Mouse (Mus musculus) intestine, embryonic 14.5 days (tissue): ENCODE results near the gene Zfp68. TPM values are rescaled to one million over a fixed set of nuclear protein-coding genes. Genes with fewer than 3 reads are reported as not detected.

ENCODE experiments used
- ATAC-seq: fragments of 200-750 bp; cut with Nextera tagmentation; replicated peaks from 2 replicates; pipeline ENCODE4 v1.8.0; 2017; ENCODE audit warnings: low read depth, moderate number of reproducible peaks, moderate TSS enrichment, moderate library complexity; ENCODE audit not compliant: low FRiP score, low TSS enrichment
- DNase-seq: peaks from one replicate; pipeline ENCODE4 v3.0.0-alpha.2; 2018; ENCODE audit warnings: low spot score
- H3K27ac ChIP-seq: fragments of 300-500 bp; sonication (generic); 2 replicates; pipeline ENCODE4 v1.5.1; 2014; ENCODE audit warnings: low read depth, mild to moderate bottlenecking, control low read depth
- H3K27me3 ChIP-seq: fragments of 300-500 bp; sonication (generic); replicated peaks from 2 replicates; pipeline ENCODE4 v1.6.1; 2014; ENCODE audit warnings: low read length, control low read depth; ENCODE audit not compliant: control insufficient read depth, insufficient read depth
- H3K36me3 ChIP-seq: fragments of 300-500 bp; sonication (generic); 2 replicates; pipeline ENCODE4 v1.6.1; 2014; ENCODE audit warnings: low read length, control low read depth; ENCODE audit not compliant: control insufficient read depth, insufficient read depth
- H3K4me1 ChIP-seq: fragments of 300-500 bp; sonication (generic); replicated peaks from 2 replicates; pipeline ENCODE4 v1.6.1; 2014; ENCODE audit warnings: low read length, control low read depth, mixed read lengths; ENCODE audit not compliant: control insufficient read depth, insufficient read depth
- H3K4me2 ChIP-seq: fragments of 300-500 bp; sonication (generic); 2 replicates; pipeline ENCODE4 v1.6.1; 2014; ENCODE audit warnings: low read length
- H3K4me3 ChIP-seq: fragments of 300-500 bp; sonication (generic); 2 replicates; pipeline ENCODE4 v1.5.1; 2014; ENCODE audit warnings: low read depth, low read length, control low read depth, mixed read lengths
- H3K9ac ChIP-seq: fragments of 300-500 bp; sonication (generic); 2 replicates; pipeline ENCODE4 v1.6.1; 2014; ENCODE audit warnings: mild to moderate bottlenecking, low read length
- H3K9me3 ChIP-seq: fragments of 300-500 bp; sonication (generic); 2 replicates; pipeline ENCODE4 v1.6.1; 2016; ENCODE audit warnings: low read length, control low read depth; ENCODE audit not compliant: control insufficient read depth
- WGBS: fragments of 180-500 bp; shearing (Covaris S2); extraction: QIAGEN DNeasy Blood & Tissue Kit; methylation state at CpG from one replicate; pipeline ENCODE4 v1.1.7; 2014; 5-methylcytosine and 5-hydroxymethylcytosine counted together
- polyA plus RNA-seq: library from polyadenylated mRNA; unstranded; fragments of >200 nt; fragmentation: Nextera tagmentation; extraction: Ambion mirVana; gene quantifications from 2 replicates; pipeline ENCODE4 v1.2.1, GENCODE M21; 2014

Gene Zfp68
- polyA plus RNA-seq, result 59.9 and 70.7 TPM in 2 replicates

DNA sequence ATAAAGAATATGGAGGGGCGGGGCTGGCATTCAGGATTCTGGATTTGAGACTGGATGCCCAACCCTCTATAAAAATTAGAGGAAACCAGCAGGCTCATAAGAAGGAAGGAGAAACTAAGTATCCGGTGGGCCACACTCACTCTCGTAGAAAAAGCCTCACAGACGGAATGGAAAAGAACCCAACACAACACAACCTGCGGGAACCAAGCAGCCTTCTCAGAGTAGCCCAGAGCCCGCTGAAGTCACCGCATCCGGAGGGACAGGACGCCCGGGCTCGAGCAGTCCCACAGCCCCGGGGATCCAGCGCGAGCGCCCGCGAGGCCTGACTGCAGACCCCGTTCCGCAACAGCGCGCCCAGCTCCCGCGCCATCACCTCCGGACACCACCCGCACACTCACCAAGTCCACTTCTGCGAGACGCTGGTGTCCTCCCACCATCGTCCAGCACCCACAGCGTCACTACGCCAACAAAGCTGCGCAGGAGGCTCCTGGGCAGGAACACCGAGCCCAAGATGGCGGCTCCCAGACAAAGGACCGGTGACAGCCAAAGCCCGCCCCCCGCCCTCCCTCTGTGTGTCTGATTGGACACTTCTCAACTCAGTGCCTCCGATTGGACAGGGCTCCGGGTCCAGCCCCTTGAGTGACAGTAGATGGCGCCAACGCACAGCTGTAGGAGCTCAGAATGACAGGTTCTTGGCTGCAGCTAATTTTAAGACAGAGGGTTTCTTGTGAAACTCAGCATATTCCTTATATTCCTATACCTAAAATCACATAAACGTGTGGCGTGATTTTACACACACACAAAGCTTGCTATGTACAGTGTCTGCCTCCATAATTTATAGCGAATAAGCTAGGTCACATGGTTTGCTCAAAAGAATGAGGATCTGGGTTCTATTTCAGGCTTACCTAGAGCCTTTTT lies at the start of gene Zfp68:
TSS of gene Zfp68 (minus strand) at position 551 of the 918 bp plus-strand sequence.
- Histone ChIP-seq H3K9me3 (peaks cover 37% of the 10 kb centered on the region), H3K4me1 (peaks cover 18% of the 10 kb centered on the region), H3K27me3 (no peaks in the 10 kb centered on the region), H3K36me3 (peaks cover 37% of the 10 kb centered on the region), H3K27ac (peak within 1 kb of the TSS; percentile 98), H3K4me2 (peak within 1 kb of the TSS; percentile 49), H3K4me3 (peak within 1 kb of the TSS; percentile 94), H3K9ac (peak within 1 kb of the TSS; percentile 98)
- DNase-seq (peak; percentile 96), ATAC-seq (peak; percentile 97)
- WGBS, result under 1% methylated on average over 43 of the region's 43 CpGs

DNA sequence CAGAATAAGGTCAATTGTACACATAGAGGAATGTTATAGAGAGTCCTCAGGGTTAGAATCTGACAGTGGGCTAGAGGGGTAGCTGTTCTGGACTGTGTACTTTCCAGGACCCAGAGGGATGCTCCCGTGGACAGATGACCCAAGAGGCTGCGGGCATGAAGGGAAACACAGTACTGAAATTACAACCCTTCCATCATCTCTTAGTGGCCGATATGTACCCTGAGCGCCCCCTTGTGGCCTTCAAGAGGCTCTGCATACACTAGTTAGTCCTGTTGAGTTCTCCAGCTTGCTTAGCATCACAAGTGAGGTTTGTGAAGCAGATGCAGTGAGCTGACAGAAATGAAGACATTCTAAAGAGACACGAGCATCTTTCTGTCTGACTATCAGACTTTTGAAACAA lies 39.4 kb upstream of the Zfp68 start:
- Histone ChIP-seq H3K36me3 (no peaks in the 10 kb centered on the region), H3K27ac (no peak overlapping the region), H3K27me3 (no peaks in the 10 kb centered on the region), H3K9ac (no peak overlapping the region), H3K4me3 (no peak overlapping the region), H3K4me1 (no peaks in the 10 kb centered on the region), H3K4me2 (no peak overlapping the region), H3K9me3 (no peaks in the 10 kb centered on the region)
- DNase-seq, result peak; percentile 76
- ATAC-seq, result no peak; the same call in 1 of the 2 replicates
- WGBS, result 11% methylated on average over 5 of the region's 5 CpGs

DNA sequence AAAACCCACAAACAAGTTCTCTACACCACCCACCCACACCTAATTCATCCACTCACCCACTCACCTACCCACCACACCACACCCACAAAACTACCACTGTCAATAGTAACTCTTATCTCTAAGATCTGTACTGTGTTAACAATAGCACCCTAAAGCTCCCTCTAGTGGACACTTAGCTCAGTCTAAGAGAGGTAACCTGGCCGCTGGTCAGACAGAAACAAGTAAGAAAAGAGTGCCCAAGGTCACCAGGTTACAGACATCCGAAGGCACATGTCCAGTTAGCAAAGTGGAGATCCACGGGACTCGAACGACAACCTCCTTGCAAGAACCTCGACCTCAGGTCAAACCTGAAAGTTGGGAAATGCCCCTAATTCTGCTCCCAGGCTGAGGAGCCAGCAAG lies 38.3 kb upstream of the Zfp68 start:
- WGBS, result 29% methylated on average over 6 of the region's 6 CpGs
- no peak overlapping the region for H3K4me3 ChIP-seq
- no peak overlapping the region for H3K9ac ChIP-seq
- H3K27ac ChIP-seq, result no peak overlapping the region
- H3K4me1 ChIP-seq, result no peaks in the 10 kb centered on the region
- H3K9me3 ChIP-seq, result no peaks in the 10 kb centered on the region
- no peaks in the 10 kb centered on the region for H3K36me3 ChIP-seq
- ATAC-seq (0 out of 2 replicates have a peak, but pooled peaks have one; percentile 58), DNase-seq (peak; percentile 59)
- no peak overlapping the region for H3K4me2 ChIP-seq
- H3K27me3 ChIP-seq, result no peaks in the 10 kb centered on the region

DNA sequence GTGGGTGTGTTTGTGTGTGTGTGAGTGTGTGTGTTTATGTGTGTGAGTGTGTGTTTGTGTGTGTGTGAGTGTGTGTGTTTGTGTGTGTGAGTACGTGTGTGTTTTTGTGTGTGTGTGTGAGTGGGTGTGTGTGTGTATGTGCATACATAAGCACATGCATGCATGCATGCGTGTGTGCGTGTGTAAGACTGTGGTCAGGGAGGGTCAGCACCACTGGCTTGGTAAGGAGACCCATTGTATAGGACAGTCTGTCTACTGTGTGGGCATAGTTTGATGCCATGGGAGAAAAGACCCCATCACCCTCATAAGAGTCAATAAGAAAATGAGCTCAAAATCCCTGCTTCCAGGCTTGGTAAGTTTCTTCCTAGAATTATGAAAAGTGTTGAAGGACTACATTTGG lies 37.8 kb upstream of the Zfp68 start:
- ATAC-seq (no peak), DNase-seq (no peak)
- no peaks in the 10 kb centered on the region for H3K9me3 ChIP-seq
- no peaks in the 10 kb centered on the region for H3K4me1 ChIP-seq
- no peaks in the 10 kb centered on the region for H3K27me3 ChIP-seq
- no peaks in the 10 kb centered on the region for H3K36me3 ChIP-seq
- 92% methylated on average over 3 of the region's 3 CpGs for WGBS
- H3K4me3 ChIP-seq, result no peak overlapping the region
- H3K4me2 ChIP-seq, result no peak overlapping the region
- no peak overlapping the region for H3K27ac ChIP-seq
- H3K9ac ChIP-seq, result no peak overlapping the region

DNA sequence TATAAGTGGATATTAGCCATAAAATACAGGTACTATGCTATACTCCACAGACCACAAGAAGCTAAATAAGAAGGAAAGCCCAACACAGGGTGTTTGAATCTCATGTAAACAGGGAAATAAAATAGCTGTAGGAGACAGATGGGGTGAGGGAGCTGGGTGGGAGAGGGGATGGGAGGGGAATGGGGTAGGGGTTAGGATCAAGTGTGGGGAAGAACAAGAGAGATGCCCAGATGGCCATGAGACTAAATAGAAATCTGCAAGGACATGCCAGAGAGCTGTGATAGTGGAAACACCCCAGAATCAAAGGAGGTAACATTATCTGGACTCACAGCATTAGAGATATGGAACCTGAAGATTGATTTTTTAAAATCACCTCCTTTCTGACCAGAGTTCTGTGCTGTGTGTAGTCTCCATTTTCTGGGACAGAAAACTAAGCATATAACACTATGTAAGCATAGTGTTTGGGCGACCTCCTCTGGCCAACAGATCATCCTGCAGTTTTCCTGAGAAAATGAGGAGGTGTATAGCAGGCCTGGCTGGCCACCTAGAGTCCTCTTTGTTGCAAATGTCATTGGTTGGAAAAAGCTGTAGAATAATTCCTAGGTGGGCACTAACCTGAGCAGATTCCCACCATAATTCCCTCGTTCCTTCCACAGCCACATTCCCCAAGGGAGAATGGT lies 37.1 kb upstream of the Zfp68 start:
- 8% methylated on average over 2 of the region's 2 CpGs for WGBS
- H3K4me3 ChIP-seq, result no peak overlapping the region

DNA sequence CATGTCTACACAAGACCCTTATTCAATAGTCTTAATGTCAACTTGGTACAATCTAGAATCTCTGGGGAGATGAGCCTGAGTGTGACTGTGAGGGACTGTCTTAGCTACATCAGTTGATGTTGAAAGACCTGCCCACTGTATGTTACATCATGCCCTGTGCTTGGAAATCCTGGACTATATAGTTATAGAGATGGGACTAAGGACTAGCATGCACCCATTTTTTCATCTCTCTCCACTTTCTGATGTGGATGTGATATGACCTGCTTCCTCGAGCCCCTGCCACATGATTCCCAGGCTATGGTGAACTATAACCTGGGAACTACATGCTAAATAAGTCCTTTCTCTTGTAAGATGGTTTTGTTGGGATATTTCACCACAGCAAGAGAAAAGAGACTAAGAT lies 33.4 kb upstream of the Zfp68 start:
- no peak overlapping the region for H3K4me2 ChIP-seq
- H3K9ac ChIP-seq, result no peak overlapping the region
- 90% methylated on average over 1 of the region's 1 CpGs for WGBS
- H3K27me3 ChIP-seq, result no peaks in the 10 kb centered on the region
- H3K4me3 ChIP-seq, result no peak overlapping the region
- no peaks in the 10 kb centered on the region for H3K9me3 ChIP-seq
- DNase-seq (no peak), ATAC-seq (no peak)
- peaks cover 19% of the 10 kb centered on the region for H3K36me3 ChIP-seq
- H3K27ac ChIP-seq, result no peak overlapping the region
- H3K4me1 ChIP-seq, result no peaks in the 10 kb centered on the region

More for the DNA sequence above, 37.1 kb upstream of the Zfp68 start:
- no peaks in the 10 kb centered on the region for H3K9me3 ChIP-seq
- H3K4me1 ChIP-seq, result no peaks in the 10 kb centered on the region
- H3K36me3 ChIP-seq, result peaks cover 3% of the 10 kb centered on the region; the same call in 1 of the 2 replicates
- peak; percentile 83; the same call in 1 of the 2 replicates for ATAC-seq
- H3K4me2 ChIP-seq, result no peak overlapping the region
- no peaks in the 10 kb centered on the region for H3K27me3 ChIP-seq
- no peak overlapping the region for H3K27ac ChIP-seq
- H3K9ac ChIP-seq, result no peak overlapping the region
- peak; percentile 57 for DNase-seq

DNA sequence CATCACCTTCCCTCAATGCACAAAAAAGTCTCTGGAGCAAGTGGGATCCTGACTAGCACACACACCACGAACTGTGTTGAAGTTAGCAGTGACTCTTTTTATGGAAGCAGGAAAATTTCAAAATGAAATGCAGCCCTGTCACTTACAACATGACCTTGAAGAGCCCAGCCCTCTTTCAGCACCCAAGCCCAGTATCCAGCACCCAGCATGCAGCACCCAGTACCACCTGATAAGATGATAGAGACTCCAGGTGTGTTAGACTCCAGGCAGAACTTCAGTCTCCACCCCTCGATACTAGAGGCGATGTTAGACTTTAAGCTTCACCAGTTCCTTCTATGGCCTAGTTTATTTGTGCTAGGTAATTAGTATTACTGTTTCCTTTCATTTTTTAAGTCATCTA lies 22.2 kb upstream of the Zfp68 start:
- H3K4me1 ChIP-seq, result no peaks in the 10 kb centered on the region
- H3K36me3 ChIP-seq, result peaks cover 66% of the 10 kb centered on the region
- no peaks in the 10 kb centered on the region for H3K9me3 ChIP-seq
- H3K9ac ChIP-seq, result no peak overlapping the region
- 96% methylated on average over 3 of the region's 3 CpGs for WGBS
- no peak overlapping the region for H3K4me2 ChIP-seq
- H3K27ac ChIP-seq, result no peak overlapping the region
- H3K27me3 ChIP-seq, result no peaks in the 10 kb centered on the region
- H3K4me3 ChIP-seq, result no peak overlapping the region
- DNase-seq (no peak), ATAC-seq (no peak)

DNA sequence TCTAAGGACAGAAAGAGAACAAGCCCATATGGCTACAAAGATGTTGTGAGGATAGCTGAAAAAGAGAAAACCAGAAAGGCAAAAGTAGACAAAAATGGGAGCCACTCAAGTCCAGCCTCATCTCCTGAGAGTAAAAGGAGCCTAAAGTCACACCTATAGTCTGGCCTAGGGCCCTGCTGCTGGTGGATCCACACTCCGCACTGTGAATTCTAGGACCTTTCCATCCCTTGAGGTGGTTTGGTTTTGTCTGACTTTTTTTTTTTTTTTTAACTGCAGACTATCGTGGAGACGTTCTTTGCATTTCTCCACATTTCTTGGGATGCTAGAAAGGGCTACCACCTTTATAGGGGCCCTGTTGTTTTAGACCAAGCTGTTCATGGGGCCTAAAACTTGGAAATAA lies 21.5 kb upstream of the Zfp68 start:
- Histone ChIP-seq H3K9ac (no peak overlapping the region), H3K4me2 (no peak overlapping the region), H3K4me1 (no peaks in the 10 kb centered on the region), H3K27me3 (no peaks in the 10 kb centered on the region), H3K9me3 (no peaks in the 10 kb centered on the region), H3K27ac (no peak overlapping the region), H3K4me3 (no peak overlapping the region), H3K36me3 (peaks cover 60% of the 10 kb centered on the region)
- ATAC-seq, result no peak
- DNase-seq, result no peak
- 90% methylated on average over 3 of the region's 3 CpGs for WGBS
